Mouse (Mus musculus) limb, embryonic 12.5 days (tissue): ENCODE data around the gene Zdhhc1. TPM values are rescaled to one million over a fixed set of nuclear protein-coding genes. Genes with fewer than 3 reads are reported as not detected.

Source experiments
- ATAC-seq: fragments of 200-750 bp; cut with Nextera tagmentation; 2 replicates; pipeline ENCODE4 v1.8.0; 2017; ENCODE audit warnings: low read depth, moderate TSS enrichment; ENCODE audit not compliant: insufficient number of reproducible peaks, insufficient read depth, low FRiP score, low TSS enrichment
- H3K27ac ChIP-seq: fragments of 300-500 bp; sonication (generic); 2 replicates; pipeline ENCODE4 v1.5.1; 2016; ENCODE audit warnings: mild to moderate bottlenecking, moderate library complexity
- H3K27me3 ChIP-seq: fragments of 300-500 bp; sonication (generic); 2 replicates; pipeline ENCODE4 v1.6.1; 2016; ENCODE audit warnings: mild to moderate bottlenecking, moderate library complexity
- H3K36me3 ChIP-seq: fragments of 300-500 bp; sonication (generic); 2 replicates; pipeline ENCODE4 v1.6.1; 2016; ENCODE audit warnings: mild to moderate bottlenecking, moderate library complexity
- H3K4me1 ChIP-seq: fragments of 300-500 bp; sonication (generic); replicated peaks from 2 replicates; pipeline ENCODE4 v1.6.1; 2016
- H3K4me2 ChIP-seq: fragments of 300-500 bp; sonication (generic); 2 replicates; pipeline ENCODE4 v1.6.1; 2016; ENCODE audit warnings: mild to moderate bottlenecking, moderate library complexity
- H3K4me3 ChIP-seq: fragments of 300-500 bp; sonication (generic); replicated peaks from 2 replicates; pipeline ENCODE4 v1.5.1; 2016; ENCODE audit warnings: mild to moderate bottlenecking
- H3K9ac ChIP-seq: fragments of 300-500 bp; sonication (generic); replicated peaks from 2 replicates; pipeline ENCODE4 v1.6.1; 2016; ENCODE audit warnings: mild to moderate bottlenecking, moderate library complexity
- H3K9me3 ChIP-seq: fragments of 300-500 bp; sonication (generic); 2 replicates; pipeline ENCODE4 v1.6.1; 2016; ENCODE audit warnings: mild to moderate bottlenecking, moderate library complexity
- WGBS: fragments of 180-500 bp; shearing (Covaris S2); methylation state at CpG from one replicate; pipeline ENCODE4 v1.1.7; 2016; 5-methylcytosine and 5-hydroxymethylcytosine counted together
- polyA plus RNA-seq: library from polyadenylated mRNA; unstranded; fragments of >200 nt; fragmentation: Nextera tagmentation; extraction: Ambion mirVana; gene quantifications from 2 replicates; pipeline ENCODE4 v1.2.1, GENCODE M21; 2016

Gene Zdhhc1
- polyA plus RNA-seq, 1 experiment from 2014 or later = 34.8 TPM

DNA sequence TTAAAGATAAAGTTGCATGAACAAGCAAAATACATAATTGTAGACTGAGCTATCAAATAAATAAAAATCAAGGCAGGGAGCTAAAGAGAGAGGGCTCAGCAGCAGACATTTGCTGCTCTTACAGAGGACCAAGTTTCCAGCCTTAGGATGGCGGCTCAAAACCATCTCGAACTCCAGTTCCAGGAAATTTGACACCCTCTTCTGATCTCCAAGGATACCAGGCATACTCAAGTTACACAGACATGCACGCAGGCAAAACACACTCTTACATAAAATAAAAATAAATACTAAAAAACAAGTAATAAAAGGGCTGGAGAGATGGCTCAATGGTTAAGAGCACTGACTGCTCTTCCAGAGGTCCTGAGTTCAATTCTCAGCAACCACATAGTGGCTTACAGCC, 3.2 kb downstream of the Zdhhc1 start:
- no peaks in the 10 kb centered on the region for H3K27me3 ChIP-seq
- 5% methylated on average over 3 of the region's 3 CpGs for WGBS
- peaks cover 30% of the 10 kb centered on the region for H3K4me1 ChIP-seq
- no peak overlapping the region for H3K4me2 ChIP-seq
- no peak overlapping the region for H3K4me3 ChIP-seq
- no peak overlapping the region for H3K9ac ChIP-seq
- H3K9me3 ChIP-seq = no peaks in the 10 kb centered on the region
- H3K27ac ChIP-seq = no peak overlapping the region
- H3K36me3 ChIP-seq = no peaks in the 10 kb centered on the region
- ATAC-seq = no peak

DNA sequence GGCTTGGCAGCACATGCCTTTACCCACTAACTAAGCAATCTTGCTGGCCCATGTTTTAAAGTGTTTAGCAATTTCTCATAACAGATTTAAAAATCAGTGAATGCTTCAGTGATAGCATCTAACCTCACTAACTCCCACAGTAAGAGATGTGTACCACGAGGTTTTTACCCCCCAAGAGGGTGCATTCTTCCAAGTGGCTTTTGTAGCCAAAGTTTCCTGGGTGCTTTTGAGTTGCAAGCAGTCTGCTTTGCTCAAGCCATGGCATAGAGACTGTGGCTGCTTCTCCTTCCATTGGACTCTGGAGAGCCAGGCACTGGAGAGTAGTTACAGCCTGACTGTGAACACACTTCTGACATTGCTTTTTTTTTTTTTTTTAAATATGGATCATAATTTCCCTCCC, 7.4 kb downstream of the Zdhhc1 start:
- no peak for ATAC-seq
- H3K4me2 ChIP-seq = no peak overlapping the region
- H3K36me3 ChIP-seq = peaks cover 5% of the 10 kb centered on the region; the same call in 1 of the 2 replicates
- H3K4me3 ChIP-seq = no peak overlapping the region
- H3K27me3 ChIP-seq = no peaks in the 10 kb centered on the region
- no peak overlapping the region for H3K27ac ChIP-seq
- 50% methylated on average over 1 of the region's 1 CpGs for WGBS
- no peaks in the 10 kb centered on the region for H3K9me3 ChIP-seq
- peaks cover 14% of the 10 kb centered on the region for H3K4me1 ChIP-seq
- H3K9ac ChIP-seq = no peak overlapping the region

GRCm38 (mm10) chr8:105488082-105488481, 8.6 kb downstream of the Zdhhc1 start:
- WGBS = 64% methylated on average over 3 of the region's 3 CpGs
- H3K9ac ChIP-seq = no peak overlapping the region
- H3K9me3 ChIP-seq = no peaks in the 10 kb centered on the region
- no peak overlapping the region for H3K27ac ChIP-seq
- no peak overlapping the region for H3K4me3 ChIP-seq
- ATAC-seq = no peak
- no peaks in the 10 kb centered on the region for H3K27me3 ChIP-seq
- H3K36me3 ChIP-seq = peaks cover 5% of the 10 kb centered on the region; the same call in 1 of the 2 replicates
- H3K4me2 ChIP-seq = no peak overlapping the region
- H3K4me1 ChIP-seq = peaks cover 19% of the 10 kb centered on the region

DNA sequence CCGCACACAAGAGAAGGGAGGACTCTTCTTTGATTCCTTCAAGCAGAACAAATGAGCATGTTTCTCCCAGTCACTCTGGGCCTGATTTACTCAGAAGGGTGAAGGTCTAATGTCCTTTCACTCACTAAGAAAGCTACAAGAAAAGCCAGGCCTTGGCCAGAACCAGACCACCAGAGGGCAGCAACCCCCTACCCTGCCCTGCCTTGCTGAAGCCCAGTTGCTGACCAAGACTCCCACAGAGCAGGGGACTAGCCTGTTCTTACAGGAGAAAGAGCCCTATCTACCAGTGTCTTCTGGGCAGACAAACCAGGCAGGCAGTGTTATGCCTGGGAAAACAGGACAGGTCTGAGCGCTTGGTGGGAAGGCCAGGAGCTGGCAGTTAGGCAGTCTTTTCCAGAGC, 12.3 kb downstream of the Zdhhc1 start:
- H3K27ac ChIP-seq = peak overlapping the region; percentile 51; the same call in 1 of the 2 replicates
- no peak for ATAC-seq
- no peak overlapping the region for H3K9ac ChIP-seq
- H3K9me3 ChIP-seq = no peaks in the 10 kb centered on the region
- H3K27me3 ChIP-seq = no peaks in the 10 kb centered on the region
- H3K36me3 ChIP-seq = peaks cover 7% of the 10 kb centered on the region
- no peak overlapping the region for H3K4me3 ChIP-seq
- H3K4me2 ChIP-seq = no peak overlapping the region
- peaks cover 26% of the 10 kb centered on the region for H3K4me1 ChIP-seq
- 39% methylated on average over 2 of the region's 2 CpGs for WGBS

DNA sequence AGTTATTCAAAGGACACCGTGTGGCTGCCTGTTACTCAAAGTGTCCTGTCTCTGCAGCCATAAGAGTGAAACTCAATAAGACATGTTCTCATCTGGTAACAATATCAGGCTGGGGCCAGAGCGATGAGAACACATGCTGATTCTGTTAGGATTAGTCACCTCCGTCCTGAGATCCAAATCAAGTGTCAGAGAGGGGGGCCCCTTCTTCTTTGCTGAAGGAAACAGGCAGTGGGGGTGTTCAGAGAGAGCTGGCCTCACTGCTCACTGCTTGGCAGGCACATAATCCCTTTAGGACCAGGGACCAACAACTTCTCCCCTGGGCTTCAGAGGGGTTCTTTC, 12.7 kb downstream of the Zdhhc1 start:
- Histone ChIP-seq H3K9me3 (no peaks in the 10 kb centered on the region), H3K27ac (peak overlapping the region; percentile 51; the same call in 1 of the 2 replicates), H3K4me1 (peaks cover 26% of the 10 kb centered on the region), H3K9ac (no peak overlapping the region), H3K4me2 (no peak overlapping the region), H3K4me3 (no peak overlapping the region), H3K27me3 (no peaks in the 10 kb centered on the region), H3K36me3 (peaks cover 11% of the 10 kb centered on the region)
- ATAC-seq = no peak
- WGBS = 13% methylated on average over 3 of the region's 3 CpGs

DNA sequence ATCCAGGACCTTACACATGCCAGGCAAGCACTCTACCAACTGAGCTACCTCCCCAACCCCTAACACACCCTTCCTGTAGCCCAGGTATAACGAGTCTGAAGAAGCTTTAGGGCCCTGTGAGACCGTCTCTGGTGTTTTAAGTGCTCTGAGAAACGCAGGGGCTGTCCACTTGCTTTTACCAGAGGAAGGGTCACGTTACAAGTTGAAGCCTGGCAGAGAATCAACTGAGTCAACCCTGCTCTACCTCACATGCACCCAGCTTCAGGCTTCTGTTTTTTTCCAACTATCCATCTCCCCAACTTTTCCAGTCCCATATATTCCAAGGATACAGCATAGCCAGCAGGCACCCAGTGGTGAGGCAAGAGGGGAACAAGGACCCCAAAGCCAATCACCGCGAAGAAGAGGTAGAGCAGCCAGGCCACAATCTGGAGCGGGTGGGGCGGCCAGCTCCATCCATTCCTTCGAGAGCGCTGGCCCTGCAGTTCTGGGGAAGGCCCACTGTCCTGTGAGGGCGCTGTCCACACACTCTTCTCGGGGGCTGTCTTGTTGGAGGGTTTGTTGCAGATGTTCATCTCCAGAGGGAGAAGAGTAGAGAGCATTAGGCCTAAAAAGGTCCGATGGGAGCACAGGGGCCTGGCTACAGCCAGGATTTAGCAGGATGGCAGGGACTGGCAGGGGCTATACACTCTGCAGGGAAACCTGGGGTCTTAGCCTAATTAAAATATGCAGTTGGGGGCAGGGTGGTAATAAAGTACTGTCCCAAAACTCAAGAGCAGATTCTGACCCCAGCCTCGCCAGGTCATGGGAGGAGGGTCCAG, 13.3 kb downstream of the Zdhhc1 start:
- H3K9ac ChIP-seq = no peak overlapping the region
- H3K4me2 ChIP-seq = no peak overlapping the region
- no peaks in the 10 kb centered on the region for H3K9me3 ChIP-seq
- peak overlapping the region; percentile 51; the same call in 1 of the 2 replicates for H3K27ac ChIP-seq
- peaks cover 17% of the 10 kb centered on the region for H3K36me3 ChIP-seq
- 0 out of 2 replicates have a peak, but pooled peaks have one; percentile 34 for ATAC-seq
- H3K4me3 ChIP-seq = no peak overlapping the region
- H3K27me3 ChIP-seq = no peaks in the 10 kb centered on the region
- H3K4me1 ChIP-seq = peaks cover 26% of the 10 kb centered on the region
- WGBS = 25% methylated on average over 14 of the region's 14 CpGs

DNA sequence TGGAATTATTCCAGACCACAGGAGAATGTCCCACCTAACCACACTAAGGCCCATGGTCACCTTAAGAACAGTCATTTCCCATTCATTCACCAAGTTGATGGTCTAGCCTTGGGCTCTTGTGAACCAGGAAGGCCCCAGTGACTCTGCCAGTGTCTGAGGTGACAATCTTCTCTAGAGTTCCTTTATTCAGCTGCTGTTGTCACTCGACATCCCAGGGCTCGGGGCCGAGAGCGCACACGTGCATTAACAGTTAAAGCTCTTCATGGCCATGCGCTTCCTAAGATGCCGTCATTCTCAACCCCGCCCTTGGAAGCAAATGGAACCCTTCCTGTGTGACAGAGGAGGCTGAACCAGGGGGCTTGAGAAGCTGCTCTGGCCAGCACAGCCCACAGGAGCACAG, 14.6 kb downstream of the Zdhhc1 start:
- WGBS = 83% methylated on average over 8 of the region's 8 CpGs
- Histone ChIP-seq H3K9ac (no peak overlapping the region), H3K4me3 (no peak overlapping the region), H3K4me1 (peaks cover 26% of the 10 kb centered on the region), H3K4me2 (no peak overlapping the region), H3K27ac (no peak overlapping the region), H3K27me3 (no peaks in the 10 kb centered on the region), H3K9me3 (no peaks in the 10 kb centered on the region), H3K36me3 (peaks cover 19% of the 10 kb centered on the region)
- no peak for ATAC-seq

DNA sequence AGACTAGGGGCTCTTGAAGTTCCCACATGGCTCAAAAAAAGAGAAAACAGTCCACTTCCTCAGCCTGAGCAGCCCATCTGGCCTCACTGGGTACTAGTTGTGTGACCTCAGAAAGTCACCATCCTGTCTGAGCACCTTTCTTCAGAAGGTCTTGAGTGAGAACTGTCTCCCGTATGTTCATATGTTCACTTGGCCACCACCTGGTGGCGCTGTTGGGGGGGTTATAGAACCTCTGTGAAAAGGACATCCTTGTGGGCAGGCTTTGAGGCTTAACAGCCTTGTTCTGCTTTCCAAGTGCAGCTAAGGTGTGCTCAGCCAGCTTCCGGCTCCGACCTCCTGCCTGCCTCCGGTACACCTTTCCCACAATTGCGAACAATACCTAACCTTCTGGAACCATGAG, 15.2 kb downstream of the Zdhhc1 start:
- peaks cover 19% of the 10 kb centered on the region for H3K36me3 ChIP-seq
- H3K9me3 ChIP-seq = no peaks in the 10 kb centered on the region
- H3K9ac ChIP-seq = no peak overlapping the region
- H3K27ac ChIP-seq = peak overlapping the region; percentile 24; the same call in 1 of the 2 replicates
- ATAC-seq = no peak
- no peaks in the 10 kb centered on the region for H3K27me3 ChIP-seq
- peaks cover 29% of the 10 kb centered on the region for H3K4me1 ChIP-seq
- H3K4me2 ChIP-seq = no peak overlapping the region
- WGBS = 66% methylated on average over 6 of the region's 6 CpGs
- H3K4me3 ChIP-seq = no peak overlapping the region

DNA sequence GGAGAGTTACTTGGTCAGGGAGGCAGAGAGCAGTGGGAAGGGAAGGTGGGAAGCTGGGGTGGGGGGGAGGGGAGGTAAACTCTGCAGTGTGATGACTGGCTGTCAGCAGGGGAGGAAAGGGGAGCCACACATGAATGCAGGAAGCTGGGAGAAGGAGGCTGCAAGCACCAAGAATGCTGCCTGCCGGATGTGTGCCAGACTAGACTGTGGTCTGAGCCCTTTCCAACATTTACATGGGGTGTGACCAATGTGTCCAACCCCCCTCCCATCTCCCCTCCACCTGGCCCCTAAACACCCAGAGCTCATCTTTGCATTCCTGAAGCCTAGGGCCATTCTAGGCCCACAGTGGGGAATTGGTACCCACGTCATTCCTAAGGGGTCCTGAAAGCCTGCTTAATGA, 15.7 kb downstream of the Zdhhc1 start:
- H3K4me3 ChIP-seq = no peak overlapping the region
- peak overlapping the region; percentile 24; the same call in 1 of the 2 replicates for H3K27ac ChIP-seq
- ATAC-seq = no peak
- H3K36me3 ChIP-seq = peaks cover 22% of the 10 kb centered on the region
- H3K9me3 ChIP-seq = no peaks in the 10 kb centered on the region
- H3K27me3 ChIP-seq = peaks cover 1% of the 10 kb centered on the region; the same call in 1 of the 2 replicates
- peaks cover 29% of the 10 kb centered on the region for H3K4me1 ChIP-seq
- no peak overlapping the region for H3K4me2 ChIP-seq
- WGBS = 23% methylated on average over 2 of the region's 2 CpGs
- no peak overlapping the region for H3K9ac ChIP-seq

DNA sequence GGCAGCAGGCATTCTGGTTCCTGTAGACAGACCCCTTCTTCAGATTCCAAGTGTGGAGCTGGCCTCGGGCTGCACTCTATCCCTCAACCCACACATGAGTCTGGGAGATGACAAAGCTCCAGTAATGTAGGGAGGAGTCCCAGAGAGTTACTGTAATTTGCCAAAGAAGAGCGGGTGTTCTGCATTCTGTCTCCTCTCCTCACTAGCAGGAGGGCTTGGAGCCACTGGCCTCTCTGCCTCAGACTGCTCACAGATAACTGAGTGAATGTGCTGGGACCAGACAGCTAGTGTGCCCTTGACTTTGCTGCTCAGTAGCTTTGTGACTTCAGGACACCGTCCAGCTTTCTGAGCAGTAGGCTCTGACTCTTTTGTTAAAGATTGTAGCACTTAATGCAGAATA, 18.9 kb downstream of the Zdhhc1 start:
- no peak overlapping the region for H3K27ac ChIP-seq
- H3K9me3 ChIP-seq = no peaks in the 10 kb centered on the region
- H3K27me3 ChIP-seq = peaks cover 32% of the 10 kb centered on the region
- no peak overlapping the region for H3K4me2 ChIP-seq
- ATAC-seq = no peak
- WGBS = 75% methylated on average over 3 of the region's 3 CpGs
- peaks cover 34% of the 10 kb centered on the region for H3K36me3 ChIP-seq
- no peak overlapping the region for H3K4me3 ChIP-seq
- peaks cover 42% of the 10 kb centered on the region for H3K4me1 ChIP-seq
- no peak overlapping the region for H3K9ac ChIP-seq

- peaks cover 34% of the 10 kb centered on the region for H3K36me3 ChIP-seq
- WGBS = 40% methylated on average over 25 of the region's 25 CpGs
- no peak overlapping the region for H3K27ac ChIP-seq
- ATAC-seq = no peak
- H3K9me3 ChIP-seq = no peaks in the 10 kb centered on the region
- peaks cover 50% of the 10 kb centered on the region for H3K4me1 ChIP-seq
- H3K9ac ChIP-seq = no peak overlapping the region
- no peak overlapping the region; the same call in 1 of the 2 replicates for H3K4me2 ChIP-seq
- H3K4me3 ChIP-seq = no peak overlapping the region
- H3K27me3 ChIP-seq = peaks cover 42% of the 10 kb centered on the region
These were observed 19.9 kb downstream of the Zdhhc1 start for GRCm38 (mm10) chr8:105476628-105477413.
